Mouse (Mus musculus): ENCODE measurements around the gene Aadacl3.

Aadacl3 gene

DNA sequence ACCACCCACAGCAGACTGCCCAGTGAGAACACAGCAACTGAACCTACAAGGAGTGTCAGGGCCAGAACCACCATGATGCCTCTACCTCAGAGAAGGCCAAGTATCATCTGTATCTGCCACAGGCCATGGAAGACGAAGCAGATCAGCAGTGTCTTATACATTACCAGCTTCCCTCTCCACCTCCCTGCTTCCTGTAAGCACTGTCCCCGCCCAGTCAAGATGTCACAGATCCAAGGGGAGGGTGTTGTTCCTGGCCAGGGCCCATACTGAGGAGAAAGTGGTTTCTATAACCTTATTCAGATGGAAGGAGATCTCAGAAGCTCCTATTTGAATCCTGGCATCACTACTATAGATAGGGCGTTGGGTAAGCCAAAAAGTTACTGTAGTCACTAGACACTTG is at the start of gene Aadacl3:
TSS of gene Aadacl3 (minus strand) at position 101 of the 400 bp plus-strand sequence.
- no peak for DNase-seq (ENCODE audit: low read depth, low spot score)

DNA sequence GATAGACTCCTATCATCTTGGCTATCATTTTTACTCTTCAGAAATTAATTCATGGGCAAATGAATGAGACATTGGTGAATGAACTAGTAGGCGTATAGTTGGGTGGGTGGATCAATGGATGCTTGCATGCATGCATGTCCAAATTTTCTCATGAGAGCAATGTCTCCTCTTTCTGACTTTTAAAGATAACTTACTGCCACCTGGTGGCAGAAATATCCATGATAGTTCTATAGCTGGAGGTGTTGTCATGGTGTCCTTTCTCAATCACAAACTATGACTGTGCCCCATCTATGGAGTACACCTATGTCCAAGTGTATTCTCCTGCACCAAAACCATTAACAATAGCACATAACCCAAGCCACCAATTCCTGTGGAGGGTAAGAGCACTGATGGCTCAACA is 43.0 kb upstream of the Aadacl3 start:
- DNase-seq (ENCODE audit: low read depth, low spot score) = no peak

DNA sequence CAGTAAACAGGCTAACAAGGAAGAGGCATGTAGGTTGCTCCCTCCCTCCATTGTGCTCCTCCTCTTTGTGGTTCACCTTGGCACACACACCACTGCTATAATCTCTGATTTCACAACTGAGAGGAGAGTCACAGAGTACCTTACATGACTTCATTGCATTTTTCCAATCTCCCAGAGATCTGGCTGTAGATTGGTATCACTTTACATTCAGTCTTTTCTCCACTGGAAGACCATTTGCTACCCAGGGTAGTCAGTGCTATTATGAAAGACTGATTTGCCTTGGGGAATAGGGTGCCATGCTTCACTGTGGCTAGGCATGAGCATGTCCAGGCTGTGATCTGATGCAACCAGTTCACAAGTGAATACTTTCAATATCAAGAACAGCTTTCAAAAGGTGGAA is 29.8 kb upstream of the Aadacl3 start:
- no peak for DNase-seq (ENCODE audit: low read depth, low spot score)

DNA sequence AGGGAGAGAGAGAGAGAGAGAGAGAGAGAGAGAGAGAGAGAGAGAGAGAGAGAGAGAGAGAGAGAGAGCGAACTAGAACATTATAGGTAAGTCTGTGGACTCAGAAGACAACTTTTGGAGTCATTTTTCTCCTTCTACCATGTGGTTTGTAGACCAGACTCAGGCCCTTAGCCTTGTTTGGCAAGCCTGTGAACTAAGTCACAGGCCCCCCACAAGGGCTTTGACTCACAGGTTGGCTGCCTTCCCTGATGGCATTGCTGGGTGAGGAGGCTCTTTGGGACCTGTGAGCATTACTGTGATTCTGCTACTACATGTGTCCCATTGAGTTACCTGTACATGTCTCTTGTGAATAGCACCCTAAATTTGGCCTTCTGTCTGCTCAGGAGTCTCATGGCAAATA is 4.5 kb upstream of the Aadacl3 start:
- no peak for DNase-seq (ENCODE audit: low read depth, low spot score)

DNA sequence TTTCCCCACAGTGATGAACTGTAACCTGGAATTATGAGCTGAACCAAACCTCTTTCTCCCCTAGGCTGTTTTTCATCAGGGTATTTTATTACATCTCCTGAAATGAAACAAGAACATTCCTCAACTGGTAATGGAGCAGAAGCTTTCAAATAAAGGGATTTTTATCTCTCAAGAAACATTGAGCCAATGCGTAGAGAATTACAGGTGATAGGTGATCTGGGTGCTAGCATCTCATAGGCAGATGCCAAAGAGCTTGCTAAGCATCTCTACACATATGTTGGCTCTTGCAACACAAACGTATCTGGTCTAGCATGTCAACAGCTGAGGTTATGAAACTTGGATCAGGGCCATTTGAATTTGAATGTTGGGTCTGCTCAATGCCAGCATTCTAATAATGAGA is 1.6 kb upstream of the Aadacl3 start:
- no peak for DNase-seq (ENCODE audit: low read depth, low spot score)

DNA sequence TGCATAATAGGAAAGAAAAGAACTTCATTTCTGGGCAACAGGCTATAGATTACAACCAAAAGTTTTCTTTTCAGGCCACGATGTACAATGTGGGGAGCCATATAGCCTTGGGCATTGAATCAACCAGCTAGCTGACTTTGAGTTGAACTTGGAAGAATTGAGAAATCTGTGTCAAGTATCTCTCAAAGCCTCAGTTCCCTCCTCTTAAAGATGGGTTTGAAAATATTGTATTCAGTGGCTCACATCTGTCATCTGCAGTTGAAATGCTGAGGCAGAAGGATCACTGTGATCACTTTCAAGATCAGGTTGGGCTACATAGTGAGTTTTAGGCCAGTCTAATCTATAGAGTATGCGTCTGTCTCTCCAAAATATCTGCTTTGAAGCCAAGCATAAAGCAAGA is 10.3 kb downstream of the Aadacl3 start, which contains the start of gene Gm9944:
TSS of gene Gm9944 (minus strand) at position 101 of the 400 bp plus-strand sequence.
- no peak for DNase-seq (ENCODE audit: low read depth, low spot score)

DNA sequence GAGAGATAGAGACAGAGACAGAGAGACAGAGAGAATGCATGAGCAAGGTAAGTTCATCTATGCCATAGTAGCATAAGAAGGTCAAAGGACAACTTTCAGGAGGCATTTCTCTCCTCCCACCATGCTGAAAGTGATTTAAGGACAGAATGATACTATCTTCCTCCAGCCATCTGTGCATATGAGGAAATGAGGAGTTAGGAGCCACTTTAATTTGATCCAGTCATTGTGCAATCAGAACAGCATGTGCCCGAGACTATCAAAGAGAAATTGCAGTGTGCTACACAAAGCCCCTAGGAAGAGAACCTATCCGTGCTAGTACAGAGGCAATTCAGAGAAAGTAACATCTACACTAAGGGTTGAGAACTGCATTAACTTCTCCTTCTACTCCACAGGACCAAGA is 15.0 kb downstream of the Aadacl3 start:
- no peak for DNase-seq (ENCODE audit: low read depth, low spot score)

DNA sequence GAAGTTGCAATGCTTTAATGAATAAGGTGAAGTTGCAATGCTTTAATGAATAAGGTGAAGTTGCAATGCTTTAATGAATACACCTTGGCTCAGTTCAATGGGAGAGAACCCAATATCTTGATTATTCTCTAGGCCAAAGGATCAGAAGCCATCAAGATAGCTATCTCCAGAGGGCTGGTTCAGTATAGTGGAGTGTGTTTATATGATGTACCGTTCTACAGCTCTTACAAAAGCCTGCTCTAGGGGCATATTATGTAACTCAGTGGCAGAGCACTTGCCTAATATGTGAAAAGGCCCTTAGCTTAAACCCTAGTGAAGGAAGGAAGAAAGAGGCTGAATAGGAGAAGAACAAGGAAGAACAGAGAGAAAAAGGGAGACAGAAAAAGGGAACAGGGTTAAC is 22.0 kb downstream of the Aadacl3 start:
- no peak for DNase-seq (ENCODE audit: low read depth, low spot score)

DNA sequence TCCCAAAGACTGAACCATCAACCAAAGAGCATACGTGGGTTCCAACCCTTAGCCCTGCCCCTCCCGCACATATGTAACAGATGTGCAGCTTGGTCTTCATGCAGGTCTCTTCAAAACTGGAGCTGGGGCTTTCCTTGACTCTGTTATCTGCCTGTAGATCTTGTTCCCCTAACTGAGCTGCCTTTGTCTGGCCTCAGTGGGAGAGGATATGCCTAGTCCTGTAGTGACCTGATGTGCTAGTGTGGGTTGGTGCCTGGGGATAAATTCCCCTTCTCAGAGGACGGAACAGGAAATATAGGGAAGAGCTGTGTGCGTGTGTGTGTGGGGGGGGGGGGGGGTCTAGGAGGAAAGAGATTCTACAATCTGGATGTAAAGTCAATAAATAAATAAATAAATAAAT is 22.5 kb downstream of the Aadacl3 start:
- no peak for DNase-seq (ENCODE audit: low read depth, low spot score)

DNA sequence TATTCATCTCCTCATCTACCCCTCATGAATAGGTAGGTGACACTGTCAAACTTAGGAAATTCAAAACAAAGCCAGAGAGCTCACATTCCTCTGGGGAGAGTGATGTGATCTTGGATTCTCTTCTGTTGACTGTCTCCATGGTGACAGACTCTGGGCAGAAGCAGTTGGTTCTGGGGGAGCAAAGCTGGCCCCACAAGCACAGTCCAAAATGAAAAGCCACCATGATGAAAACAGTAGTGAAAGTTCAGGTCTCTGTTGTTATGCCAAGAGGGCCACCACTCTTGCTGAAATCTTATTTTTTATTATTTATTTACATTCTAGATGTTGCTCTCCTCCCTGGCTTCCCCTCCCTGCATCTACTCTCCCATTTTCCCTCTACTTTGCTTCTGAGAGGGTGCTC is 24.9 kb downstream of the Aadacl3 start, which contains the start of gene 1700012P22Rik:
TSS of gene 1700012P22Rik (minus strand) at position 101 of the 400 bp plus-strand sequence.
- DNase-seq (ENCODE audit: low read depth, low spot score) = no peak

DNA sequence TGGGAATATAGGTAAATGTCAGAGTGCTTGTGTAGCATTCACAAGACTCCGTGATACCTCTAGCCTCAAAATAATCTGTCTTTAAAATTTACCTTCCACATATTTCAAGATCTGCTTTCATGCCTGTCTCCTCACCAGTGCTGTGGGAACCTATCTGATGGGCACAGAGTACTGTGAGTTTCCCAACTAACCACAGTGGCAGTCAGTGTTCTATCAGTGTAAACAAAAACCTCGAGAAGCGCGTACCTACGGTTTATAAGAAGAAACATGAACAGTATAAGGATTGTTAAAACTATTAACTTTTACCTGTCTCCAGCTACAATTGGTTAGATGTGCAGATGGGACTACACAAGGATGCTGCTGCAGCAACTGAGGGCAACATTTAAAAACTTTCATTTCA is 30.3 kb downstream of the Aadacl3 start:
- DNase-seq (ENCODE audit: low read depth, low spot score) = no peak

DNA sequence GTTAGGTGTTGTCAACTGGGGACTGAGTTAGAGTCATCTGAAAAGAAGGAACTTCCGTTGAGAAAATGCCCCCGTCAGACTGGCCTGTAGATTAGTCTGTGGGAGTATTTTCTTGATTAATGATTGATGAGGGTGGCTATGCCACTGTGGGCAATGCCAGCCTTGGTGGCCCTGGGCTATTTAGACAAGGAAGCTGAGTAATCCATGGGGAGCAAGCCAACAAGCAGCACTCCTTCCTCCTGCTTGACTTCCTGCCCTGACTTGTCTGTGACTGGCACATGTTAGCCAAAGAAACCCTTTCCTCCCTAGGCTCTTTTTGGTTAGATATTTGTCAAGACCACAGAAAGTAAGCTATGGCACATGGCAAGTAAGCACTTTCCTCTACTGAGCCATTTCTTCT is 32.8 kb downstream of the Aadacl3 start:
- no peak for DNase-seq (ENCODE audit: low read depth, low spot score)

DNA sequence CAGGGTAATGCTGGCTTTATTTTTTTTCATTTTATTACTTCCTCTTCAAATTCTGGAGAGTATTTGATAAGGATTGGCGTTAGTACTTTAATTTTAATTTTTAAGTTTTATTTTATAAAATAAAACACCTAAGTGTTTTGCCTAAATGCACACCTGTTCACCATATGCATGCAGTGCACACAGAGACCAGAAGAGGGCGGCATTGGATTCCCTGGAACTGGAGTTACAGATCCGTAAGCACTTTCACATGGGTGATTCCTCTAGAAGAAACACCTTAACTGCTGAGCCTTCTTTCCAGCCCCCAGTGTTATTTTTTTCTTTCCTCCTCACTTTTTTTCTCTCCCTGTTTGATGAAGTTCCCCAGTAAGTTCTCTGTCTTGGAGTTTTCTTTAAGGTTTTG is 34.7 kb downstream of the Aadacl3 start:
- no peak for DNase-seq (ENCODE audit: low read depth, low spot score)

DNA sequence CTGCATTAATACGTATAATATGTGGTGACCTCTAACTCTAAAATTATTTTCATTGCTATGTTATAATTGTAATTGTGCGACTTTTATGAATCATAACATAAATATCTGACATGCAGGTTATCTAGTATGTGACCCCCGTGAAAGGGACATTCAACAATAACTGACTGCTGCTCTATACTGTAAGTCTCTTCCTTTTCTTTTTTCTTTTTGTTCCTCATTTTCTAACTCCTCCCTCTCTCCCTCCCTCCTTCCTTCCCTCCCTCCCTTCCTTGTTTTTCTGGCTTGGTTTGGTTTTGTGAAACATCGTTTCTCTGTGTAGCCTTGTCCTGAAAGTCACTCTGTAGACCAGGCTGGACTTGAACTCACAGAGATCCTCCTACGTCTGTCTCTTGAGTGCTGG is 39.0 kb downstream of the Aadacl3 start:
- DNase-seq (ENCODE audit: low read depth, low spot score) = no peak

DNA sequence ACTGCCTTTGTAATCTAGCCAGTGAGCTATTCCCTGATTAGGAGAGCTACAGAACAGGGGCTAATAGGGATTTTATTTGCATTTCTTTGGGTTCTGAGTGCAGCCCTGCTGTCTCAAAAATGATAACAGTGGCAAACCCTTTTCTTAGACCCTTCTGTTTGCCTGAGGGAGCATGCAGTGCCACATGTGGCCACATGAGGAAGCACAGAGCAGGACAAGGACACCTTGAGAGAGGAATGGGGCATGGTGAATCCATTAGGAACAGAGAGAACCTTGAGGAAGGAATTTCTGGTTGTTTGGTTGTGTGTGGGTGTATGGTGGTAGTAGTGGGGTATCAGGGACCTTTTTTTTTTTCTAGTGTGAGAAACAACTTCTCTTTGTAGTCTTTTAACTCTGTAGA is 42.9 kb downstream of the Aadacl3 start:
- no peak for DNase-seq (ENCODE audit: low read depth, low spot score)

DNA sequence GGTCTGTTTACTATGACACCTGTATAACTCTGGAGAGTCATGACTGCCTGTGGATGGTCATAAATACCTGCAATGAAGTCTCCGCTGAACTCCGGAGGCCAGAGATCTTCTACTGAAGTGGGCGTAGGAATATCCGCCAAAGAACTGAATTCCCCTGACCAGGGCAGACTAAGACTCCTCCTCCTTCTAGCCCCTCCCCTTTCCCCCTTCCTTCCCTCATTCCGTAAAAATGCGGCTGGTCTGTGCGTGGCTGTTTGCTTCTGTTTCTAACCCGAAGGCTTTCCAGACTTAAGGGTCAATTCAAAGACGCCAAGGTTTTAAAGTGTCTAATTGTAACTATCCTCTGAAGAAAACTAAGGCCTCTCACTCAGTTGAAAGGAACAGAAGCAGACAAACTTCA is 55.3 kb downstream of the Aadacl3 start, which contains the start of gene Pramef12:
TSS of gene Pramef12 (minus strand) at position 175 of the 400 bp plus-strand sequence.
- no peak for DNase-seq (ENCODE audit: low read depth, low spot score)

DNA sequence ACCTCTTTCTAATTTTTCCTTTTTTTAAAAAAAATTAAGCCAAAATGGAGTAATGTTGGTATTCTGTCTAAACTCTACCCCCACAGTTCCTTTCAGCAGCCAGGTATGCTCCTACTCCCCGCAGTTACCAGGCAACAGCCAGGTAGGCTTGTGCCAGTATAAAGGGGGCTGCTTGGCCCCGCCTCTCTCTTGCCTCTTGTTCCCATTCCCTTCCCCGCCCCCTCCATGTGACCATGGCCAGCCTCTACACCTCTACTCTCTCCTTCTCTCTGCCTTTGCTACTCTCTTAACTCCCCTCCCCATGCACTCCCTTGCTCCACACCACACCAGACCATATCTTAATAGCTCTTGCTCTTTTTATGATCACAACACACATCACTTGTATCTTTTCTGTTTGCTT is 57.3 kb downstream of the Aadacl3 start:
- DNase-seq (ENCODE audit: low read depth, low spot score) = no peak

DNA sequence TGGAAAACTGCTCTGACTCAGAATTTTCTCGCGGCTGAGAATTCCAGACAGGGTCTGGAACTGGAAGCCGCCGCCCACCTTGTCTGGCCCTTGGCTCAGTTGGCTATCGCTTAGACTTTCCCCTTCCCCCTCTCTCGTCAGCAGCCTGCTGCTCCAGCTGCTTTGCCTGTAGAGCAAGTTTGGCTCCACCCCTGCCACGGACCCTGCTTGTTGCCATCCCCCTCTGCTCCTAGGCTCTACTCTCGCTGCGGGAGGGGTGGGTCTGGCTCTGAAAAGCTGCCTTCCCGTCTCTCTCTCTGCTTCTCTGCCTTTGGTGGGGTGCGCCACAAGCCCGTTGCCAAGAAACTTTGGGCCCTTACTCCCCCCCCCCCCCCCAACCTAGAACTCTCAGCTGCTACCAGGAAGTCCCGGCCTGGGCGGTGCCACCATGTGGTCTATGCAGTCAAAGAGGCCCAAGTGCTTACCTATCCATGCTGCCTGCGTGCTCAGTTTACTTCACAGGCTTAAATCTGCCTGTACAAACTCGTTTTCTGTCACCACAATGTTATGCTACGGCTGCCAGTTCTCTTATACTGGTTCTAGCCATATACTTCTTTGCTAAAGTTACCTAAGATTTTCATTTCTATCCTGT is 59.0 kb downstream of the Aadacl3 start:
- DNase-seq (ENCODE audit: low read depth, low spot score) = peak; percentile 26

Measured in CD4-positive, CD25-positive, alpha-beta regulatory T cell, adult 2 months (primary cell).